Mouse (Mus musculus) thymus, adult 2 months (tissue): ENCODE results near the gene BC049352.

Experiments used
- CTCF ChIP-seq: fragments of 200-500 bp; IDR thresholded peaks from 2 replicates; pipeline ENCODE4 v1.5.1; 2012; ENCODE audit warnings: mild to moderate bottlenecking, control low read depth, low read length, moderate library complexity, borderline replicate concordance; ENCODE audit not compliant: control insufficient read depth, poor library complexity, insufficient read depth; ENCODE audit errors: extremely low read depth
- POLR2A ChIP-seq: fragments of 200-500 bp; IDR thresholded peaks from 2 replicates; pipeline ENCODE4 v1.6.1; 2012; ENCODE audit warnings: mild to moderate bottlenecking, low read length, control low read depth, moderate library complexity; ENCODE audit not compliant: control insufficient read depth, poor library complexity, insufficient read depth; ENCODE audit errors: extremely low read depth

DNA sequence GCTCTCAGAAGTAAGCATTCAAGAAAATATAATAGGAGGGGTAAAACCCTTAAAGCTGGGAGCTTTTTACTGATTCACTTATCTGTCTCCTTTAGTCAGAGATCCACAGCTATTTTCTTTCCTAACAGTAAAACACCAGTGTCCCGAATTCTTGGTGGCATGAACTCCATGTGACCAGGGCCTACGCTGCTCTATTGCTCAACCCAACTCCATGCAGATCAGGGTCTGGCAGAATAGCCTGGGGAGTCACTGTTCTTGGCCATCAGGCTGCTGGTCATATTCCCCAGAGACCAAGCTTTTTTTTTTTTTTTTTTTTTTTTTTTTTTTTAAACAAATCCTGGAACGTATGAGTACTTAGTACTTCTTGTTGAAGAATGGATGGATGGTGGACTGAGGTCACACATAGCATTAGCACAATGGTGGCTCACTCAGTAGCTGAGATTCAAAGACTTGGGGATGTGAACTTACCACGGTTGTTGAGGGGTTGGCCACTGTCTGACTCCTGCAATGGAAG, 7.9 kb downstream of the BC049352 start:
- TF ChIP-seq POLR2A: no peak
- TF ChIP-seq CTCF: no peak
